Mouse (Mus musculus) CH12.LX (cell line): Measurements from ENCODE around the gene Hoxb8.

Source experiments
- CHD2 ChIP-seq: IDR thresholded peaks from 2 replicates; pipeline ENCODE4 v1.6.1; 2011; ENCODE audit warnings: low read length, improper control_type of control experiment
- CTCF ChIP-seq, 2 experiments: IDR thresholded peaks in 1 of 2; conservative IDR thresholded peaks in 1 of 2; 2 replicates each; pipeline ENCODE4 v1.5.1; 2011 to 2012; ENCODE audit warnings: low read depth in 2 of 2, low read length in 2 of 2, improper control_type of control experiment in 1 of 2, inconsistent platforms in 1 of 2, mild to moderate bottlenecking in 1 of 2, moderate library complexity in 1 of 2
- HCFC1 ChIP-seq: IDR thresholded peaks from 2 replicates; pipeline ENCODE4 v1.6.1; 2012; ENCODE audit warnings: low read depth, mild to moderate bottlenecking, inconsistent platforms, low read length, improper control_type of control experiment
- MAX ChIP-seq: IDR thresholded peaks from 2 replicates; pipeline ENCODE4 v1.6.1; 2011; ENCODE audit warnings: low read length, improper control_type of control experiment
- MYC ChIP-seq: IDR thresholded peaks from 2 replicates; pipeline ENCODE4 v1.6.1; 2011; ENCODE audit warnings: low read depth, mild to moderate bottlenecking, improper control_type of control experiment, low read length
- POLR2A ChIP-seq: IDR thresholded peaks from 2 replicates; pipeline ENCODE4 v1.6.1; 2011; ENCODE audit warnings: low read depth, mild to moderate bottlenecking, improper control_type of control experiment, low read length
- TCF12 ChIP-seq: IDR thresholded peaks from 2 replicates; pipeline ENCODE4 v1.6.1; 2014; ENCODE audit warnings: low read depth, mild to moderate bottlenecking, inconsistent platforms, low read length, improper control_type of control experiment

DNA sequence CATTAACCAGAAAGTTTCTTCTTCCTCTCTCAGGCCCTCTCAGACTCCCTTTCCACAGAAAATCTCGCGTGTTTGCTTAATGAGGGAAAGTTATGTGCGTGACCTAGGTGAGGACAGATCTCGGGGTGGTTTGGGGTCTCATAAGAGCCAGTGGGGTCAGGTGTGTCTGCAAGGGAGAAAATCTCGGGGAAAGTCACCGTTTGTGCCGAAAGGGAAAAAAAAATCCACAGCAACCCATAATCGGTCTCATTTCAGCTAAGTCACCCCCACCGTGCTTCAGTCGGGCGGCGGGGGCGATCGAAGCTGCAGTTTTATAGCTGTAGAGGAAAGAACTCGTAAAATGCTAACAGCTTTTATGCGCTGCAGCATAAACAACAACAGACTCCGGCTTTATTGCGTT is 309 bp upstream of the Hoxb8 start:
- no peak for TF ChIP-seq CHD2
- no peak for TF ChIP-seq MAX
- no peak for TF ChIP-seq CTCF (conservative IDR thresholded peaks at IDR 0.05 in 1 of 2, IDR thresholded peaks at IDR 0.05 in 1 of 2; ENCODE audit: low read depth in 2 of 2, low read length in 2 of 2)
- no peak for TF ChIP-seq POLR2A
- no peak for TF ChIP-seq TCF12
- TF ChIP-seq HCFC1, result no peak
- TF ChIP-seq MYC, result no peak
